Mouse (Mus musculus): Measurements from ENCODE around the gene Olfr304. TPM values are rescaled to one million over a fixed set of nuclear protein-coding genes. Genes with fewer than 3 reads are reported as not detected.
"Not testable (repeated sequence)": the region's sequence is repeated elsewhere in the genome, so short reads cannot be mapped to it uniquely, and the experiment has no call there.

Gene Olfr304
- polyA plus RNA-seq (2015; fragmentation: Nextera tagmentation; extraction: Ambion mirVana), result not detected in 2 replicates

- H3K9me3 ChIP-seq, result no peaks in the 10 kb centered on the region
- H3K9ac ChIP-seq, result no peak within 1 kb of the TSS
- H3K36me3 ChIP-seq, result no peaks in the 10 kb centered on the region
- no peak within 1 kb of the TSS for H3K27ac ChIP-seq (replicated peaks)
- no peak for ATAC-seq (ENCODE audit: low read depth)
- no peaks in the 10 kb centered on the region for H3K27me3 ChIP-seq
- WGBS, result 76% methylated on average over 1 of the region's 1 CpGs
- no peaks in the 10 kb centered on the region for H3K4me1 ChIP-seq (replicated peaks)
- H3K4me3 ChIP-seq, result no peak within 1 kb of the TSS
- H3K4me2 ChIP-seq, result no peak within 1 kb of the TSS
Measured at GRCm38 (mm10) chr7:86386558-86386957, at the start of gene Olfr304. Olfr304 (minus strand) TSS chr7:86386658.

GRCm38 (mm10) chr7:86403546-86403945 lies 17.1 kb upstream of the Olfr304 start, which contains the start of gene Olfr301:
Olfr301 (plus strand) TSS chr7:86403846.
- no peak within 1 kb of the TSS for H3K4me2 ChIP-seq
- H3K27me3 ChIP-seq, result no peaks in the 10 kb centered on the region
- WGBS, result 92% methylated on average over 2 of the region's 2 CpGs
- no peak within 1 kb of the TSS for H3K4me3 ChIP-seq
- H3K36me3 ChIP-seq, result no peaks in the 10 kb centered on the region
- no peak within 1 kb of the TSS for H3K27ac ChIP-seq (replicated peaks)
- no peak within 1 kb of the TSS for H3K9ac ChIP-seq
- H3K4me1 ChIP-seq (replicated peaks), result no peaks in the 10 kb centered on the region
- ATAC-seq (ENCODE audit: low read depth), result no peak
- H3K9me3 ChIP-seq, result no peaks in the 10 kb centered on the region

- Histone ChIP-seq H3K27me3 (no peaks in the 10 kb centered on the region), H3K4me2 (no peak within 1 kb of the TSS), H3K9me3 (no peaks in the 10 kb centered on the region), H3K4me1 (replicated peaks) (no peaks in the 10 kb centered on the region), H3K9ac (no peak within 1 kb of the TSS), H3K4me3 (no peak within 1 kb of the TSS), H3K36me3 (no peaks in the 10 kb centered on the region), H3K27ac (replicated peaks) (no peak within 1 kb of the TSS)
- no peak for ATAC-seq (ENCODE audit: low read depth)
Measured at GRCm38 (mm10) chr7:86397689-86398088, 11.2 kb upstream of the Olfr304 start, which contains the start of gene Olfr303. Olfr303 (minus strand) TSS chr7:86397789.

- H3K4me3 ChIP-seq, result no peak overlapping the region
Measured at GRCm38 (mm10) chr7:86385769-86386168, 689 bp downstream of the Olfr304 start.

GRCm38 (mm10) chr7:86366828-86367227 lies 19.6 kb downstream of the Olfr304 start, which contains the start of gene Olfr305:
Olfr305 (minus strand) TSS chr7:86366928.
- H3K9ac ChIP-seq, result no peak within 1 kb of the TSS
- no peaks in the 10 kb centered on the region for H3K27me3 ChIP-seq
- H3K36me3 ChIP-seq, result no peaks in the 10 kb centered on the region
- no peak within 1 kb of the TSS for H3K4me3 ChIP-seq
- no peaks in the 10 kb centered on the region for H3K4me1 ChIP-seq (replicated peaks)
- H3K4me2 ChIP-seq, result no peak within 1 kb of the TSS
- no peaks in the 10 kb centered on the region for H3K9me3 ChIP-seq
- no peak for ATAC-seq (ENCODE audit: low read depth)
- H3K27ac ChIP-seq (replicated peaks), result no peak within 1 kb of the TSS
- WGBS, result 86% methylated on average over 1 of the region's 1 CpGs

More at GRCm38 (mm10) chr7:86385769-86386168, 689 bp downstream of the Olfr304 start:
- Histone ChIP-seq H3K27ac (replicated peaks) (no peak overlapping the region), H3K27me3 (no peaks in the 10 kb centered on the region), H3K9ac (no peak overlapping the region), H3K9me3 (no peaks in the 10 kb centered on the region), H3K4me1 (replicated peaks) (no peaks in the 10 kb centered on the region), H3K4me2 (no peak overlapping the region), H3K36me3 (no peaks in the 10 kb centered on the region)
- ATAC-seq (ENCODE audit: low read depth), result no peak
- 74% methylated on average over 3 of the region's 3 CpGs for WGBS

- H3K9me3 ChIP-seq; H3K9ac ChIP-seq; H3K36me3 ChIP-seq; H3K4me1 ChIP-seq (replicated peaks); H3K4me3 ChIP-seq; H3K27me3 ChIP-seq; H3K27ac ChIP-seq (replicated peaks); H3K4me2 ChIP-seq; ATAC-seq (ENCODE audit: low read depth): not testable (repeated sequence)
- WGBS, result 95% methylated on average over 9 of the region's 9 CpGs
Measured at GRCm38 (mm10) chr7:86346296-86346695, 40.2 kb downstream of the Olfr304 start.

- no peak overlapping the region for H3K27ac ChIP-seq (replicated peaks)
- no peaks in the 10 kb centered on the region; the same call in 1 of the 2 replicates for H3K9me3 ChIP-seq
- WGBS, result 71% methylated on average over 3 of the region's 3 CpGs
- H3K27me3 ChIP-seq, result no peaks in the 10 kb centered on the region
- H3K36me3 ChIP-seq, result no peaks in the 10 kb centered on the region
- no peak overlapping the region for H3K4me3 ChIP-seq
- H3K4me2 ChIP-seq, result no peak overlapping the region
- ATAC-seq (ENCODE audit: low read depth), result no peak
- no peaks in the 10 kb centered on the region for H3K4me1 ChIP-seq (replicated peaks)
- H3K9ac ChIP-seq, result no peak overlapping the region
Measured at GRCm38 (mm10) chr7:86344253-86344652, 42.2 kb downstream of the Olfr304 start.

DNA sequence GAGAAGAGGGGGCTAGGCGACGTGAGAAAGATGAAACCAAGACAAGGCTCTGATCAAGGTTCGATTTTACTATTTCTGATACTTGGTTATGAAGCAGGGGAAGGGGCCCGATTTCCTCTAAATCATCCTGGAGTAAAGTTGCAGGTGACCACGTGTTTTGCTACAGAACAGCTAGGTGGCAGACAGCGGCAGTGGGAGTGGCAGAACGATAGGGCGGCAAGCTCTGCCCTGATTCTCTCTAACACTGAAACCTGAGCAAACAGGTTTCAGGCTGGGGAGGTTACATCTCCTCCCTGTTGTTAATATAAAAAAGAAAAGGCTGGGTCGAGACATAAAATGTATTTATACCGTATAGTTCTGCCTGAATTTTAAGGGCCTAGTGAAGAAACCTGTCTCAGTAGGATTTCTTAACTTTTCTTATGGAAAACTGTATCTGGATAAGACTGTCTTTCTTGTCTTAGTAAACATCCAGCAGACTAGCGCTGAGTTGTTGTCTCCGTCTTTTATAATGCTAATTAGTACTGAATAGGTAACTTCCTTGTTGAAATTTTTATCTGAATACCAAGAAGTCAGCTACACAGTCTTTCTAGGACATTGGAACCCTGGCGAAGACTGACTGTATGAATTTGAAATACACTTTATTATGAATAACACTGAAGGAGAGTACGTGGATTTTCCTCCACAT lies 43.4 kb downstream of the Olfr304 start:
- H3K9me3 ChIP-seq, result no peaks in the 10 kb centered on the region
- H3K4me3 ChIP-seq, result no peak overlapping the region
- H3K4me2 ChIP-seq, result no peak overlapping the region
- H3K27me3 ChIP-seq, result no peaks in the 10 kb centered on the region
- ATAC-seq (ENCODE audit: low read depth), result no peak
- no peak overlapping the region for H3K27ac ChIP-seq (replicated peaks)
- WGBS, result 79% methylated on average over 14 of the region's 14 CpGs
- H3K4me1 ChIP-seq (replicated peaks), result no peaks in the 10 kb centered on the region
- H3K9ac ChIP-seq, result no peak overlapping the region
- no peaks in the 10 kb centered on the region for H3K36me3 ChIP-seq

DNA sequence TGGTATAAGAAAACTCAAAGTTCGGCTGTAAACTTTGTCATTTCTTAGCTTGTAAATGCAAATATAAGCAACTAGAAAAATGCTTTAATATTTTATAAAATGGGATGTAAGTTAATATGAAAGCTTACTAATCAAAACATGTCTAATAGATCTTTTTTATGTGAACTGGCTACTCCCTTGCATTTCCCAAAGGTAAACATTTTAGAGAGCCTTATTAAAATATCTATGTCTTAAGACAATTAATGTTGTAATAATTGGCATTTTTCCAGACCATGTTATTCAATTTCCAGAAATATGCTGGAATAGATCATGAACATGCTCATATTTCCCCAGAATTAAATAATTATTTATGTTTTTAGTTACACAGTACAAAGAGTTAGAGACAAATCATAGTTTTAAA lies 49.0 kb downstream of the Olfr304 start, which contains the start of gene Olfr307:
Olfr307 (minus strand) TSS at position 101 of the 400 bp plus-strand sequence.
- Histone ChIP-seq H3K36me3 (no peaks in the 10 kb centered on the region), H3K27me3 (no peaks in the 10 kb centered on the region), H3K27ac (replicated peaks) (no peak within 1 kb of the TSS), H3K4me1 (replicated peaks) (no peaks in the 10 kb centered on the region), H3K4me2 (no peak within 1 kb of the TSS), H3K9me3 (no peaks in the 10 kb centered on the region), H3K9ac (no peak within 1 kb of the TSS), H3K4me3 (no peak within 1 kb of the TSS)
- WGBS, result 70% methylated on average over 1 of the region's 1 CpGs
- ATAC-seq (ENCODE audit: low read depth), result no peak

Other genes with a start within 250 kb of the Olfr304 start
- not detected in 2 replicates for gene Vmn2r75, start 214.9 kb downstream of the Olfr304 start, polyA plus RNA-seq (2015; fragmentation: Nextera tagmentation; extraction: Ambion mirVana)
- not detected in 2 replicates for gene Vmn2r76, start 140.3 kb downstream of the Olfr304 start, polyA plus RNA-seq (2015; fragmentation: Nextera tagmentation; extraction: Ambion mirVana)
- gene Olfr310, start 109.5 kb downstream of the Olfr304 start, polyA plus RNA-seq (2015; fragmentation: Nextera tagmentation; extraction: Ambion mirVana), result not detected in 2 replicates
- not detected in 2 replicates for gene Olfr309, start 73.0 kb downstream of the Olfr304 start, polyA plus RNA-seq (2015; fragmentation: Nextera tagmentation; extraction: Ambion mirVana)
- not detected in 2 replicates for gene Olfr308, start 61.0 kb downstream of the Olfr304 start, polyA plus RNA-seq (2015; fragmentation: Nextera tagmentation; extraction: Ambion mirVana)
- not detected in 2 replicates for gene Olfr307, start 49.1 kb downstream of the Olfr304 start, polyA plus RNA-seq (2015; fragmentation: Nextera tagmentation; extraction: Ambion mirVana)
- gene Olfr305, start 19.7 kb downstream of the Olfr304 start, polyA plus RNA-seq (2015; fragmentation: Nextera tagmentation; extraction: Ambion mirVana), result not detected in 2 replicates
- gene Olfr303, start 11.1 kb upstream of the Olfr304 start, polyA plus RNA-seq (2015; fragmentation: Nextera tagmentation; extraction: Ambion mirVana), result not detected in 2 replicates
- not detected in 2 replicates for gene Olfr301, start 17.2 kb upstream of the Olfr304 start, polyA plus RNA-seq (2015; fragmentation: Nextera tagmentation; extraction: Ambion mirVana)
- gene Olfr299, start 73.3 kb upstream of the Olfr304 start, polyA plus RNA-seq (2015; fragmentation: Nextera tagmentation; extraction: Ambion mirVana), result not detected in 2 replicates
- gene Olfr298, start 105.8 kb upstream of the Olfr304 start, polyA plus RNA-seq (2015; fragmentation: Nextera tagmentation; extraction: Ambion mirVana), result not detected in 2 replicates
- gene Olfr297, start 133.3 kb upstream of the Olfr304 start, polyA plus RNA-seq (2015; fragmentation: Nextera tagmentation; extraction: Ambion mirVana), result not detected in 2 replicates
- not detected in 2 replicates for gene Olfr295, start 197.2 kb upstream of the Olfr304 start, polyA plus RNA-seq (2015; fragmentation: Nextera tagmentation; extraction: Ambion mirVana)
- gene Olfr294, start 230.0 kb upstream of the Olfr304 start, polyA plus RNA-seq (2015; fragmentation: Nextera tagmentation; extraction: Ambion mirVana), result not detected in 2 replicates

Measured in neural tube, embryonic 13.5 days (tissue).